Mouse (Mus musculus) mature B cell (primary cell): ENCODE measurements at regions not wholly inside any gene's neighbourhood (a gene's known extent, or its start where the extent isn't known, plus 50 kb on each side); places are given as distances from the start of the nearest gene placed in this dataset.

Experiments
- in situ Hi-C: fragments of 300-500 bp; cut with MboI; formaldehyde crosslinking; loops from 2 replicates; pipeline ENCODE4 v1.14.3; 2019

GRCm38 (mm10) chr14:105718676-105719441 lies 177.8 kb downstream of the Spry2 start:
- in situ Hi-C loops = no loop called here

GRCm38 (mm10) chr14:105717821-105718220 lies 178.8 kb downstream of the Spry2 start:
- in situ Hi-C loops = no loop called here

- in situ Hi-C loops = no loop called here
Measured at GRCm38 (mm10) chr14:105708691-105709090, 187.9 kb downstream of the Spry2 start.

GRCm38 (mm10) chr14:105706756-105707155 lies 189.9 kb downstream of the Spry2 start:
- in situ Hi-C loops = no loop called here

- in situ Hi-C loops = no loop called here
Measured at GRCm38 (mm10) chr14:105698616-105699015, 198.0 kb downstream of the Spry2 start.

GRCm38 (mm10) chr14:105698086-105698485 lies 198.5 kb downstream of the Spry2 start:
- in situ Hi-C loops = no loop called here

GRCm38 (mm10) chr14:105697398-105697797 lies 199.2 kb downstream of the Spry2 start:
- in situ Hi-C loops = no loop called here

GRCm38 (mm10) chr14:105694969-105695368 lies 201.7 kb downstream of the Spry2 start:
- in situ Hi-C loops = no loop called here

- in situ Hi-C loops = no loop called here
Measured at GRCm38 (mm10) chr14:105693713-105694112, 202.9 kb downstream of the Spry2 start.

- in situ Hi-C loops = no loop called here
Measured at GRCm38 (mm10) chr14:105684826-105685465, 211.7 kb downstream of the Spry2 start.

- in situ Hi-C loops = no loop called here
Measured at GRCm38 (mm10) chr14:105684329-105684728, 212.3 kb downstream of the Spry2 start.

GRCm38 (mm10) chr14:105676646-105676930 lies 220.0 kb downstream of the Spry2 start:
- in situ Hi-C loops = no loop called here

- in situ Hi-C loops = no loop called here
Measured at GRCm38 (mm10) chr14:105675801-105676645, 220.6 kb downstream of the Spry2 start.

- in situ Hi-C loops = no loop called here
Measured at GRCm38 (mm10) chr14:105675006-105675405, 221.6 kb downstream of the Spry2 start.

- in situ Hi-C loops = no loop called here
Measured at GRCm38 (mm10) chr14:105668969-105669368, 227.7 kb downstream of the Spry2 start.

- in situ Hi-C loops = no loop called here
Measured at GRCm38 (mm10) chr14:105664671-105665198, 231.9 kb downstream of the Spry2 start.

GRCm38 (mm10) chr14:105663472-105663871 lies 233.1 kb downstream of the Spry2 start:
- in situ Hi-C loops = no loop called here

- in situ Hi-C loops = no loop called here
Measured at GRCm38 (mm10) chr14:105662839-105663238, 233.8 kb downstream of the Spry2 start.

GRCm38 (mm10) chr14:105658316-105658715 lies 238.3 kb downstream of the Spry2 start:
- in situ Hi-C loops = no loop called here

GRCm38 (mm10) chr14:105647166-105647565 lies 249.5 kb downstream of the Spry2 start:
- in situ Hi-C loops = no loop called here

- in situ Hi-C loops = no loop called here
Measured at GRCm38 (mm10) chr14:105644428-105644827, 252.2 kb downstream of the Spry2 start.

- in situ Hi-C loops = no loop called here
Measured at GRCm38 (mm10) chr14:105643285-105643957, 253.2 kb downstream of the Spry2 start.
